Mouse (Mus musculus): ENCODE data around the gene Polr2h.
"Not testable (repeated sequence)": the region's sequence is repeated elsewhere in the genome, so short reads cannot be mapped to it uniquely, and the experiment has no call there.

Polr2h gene

DNA sequence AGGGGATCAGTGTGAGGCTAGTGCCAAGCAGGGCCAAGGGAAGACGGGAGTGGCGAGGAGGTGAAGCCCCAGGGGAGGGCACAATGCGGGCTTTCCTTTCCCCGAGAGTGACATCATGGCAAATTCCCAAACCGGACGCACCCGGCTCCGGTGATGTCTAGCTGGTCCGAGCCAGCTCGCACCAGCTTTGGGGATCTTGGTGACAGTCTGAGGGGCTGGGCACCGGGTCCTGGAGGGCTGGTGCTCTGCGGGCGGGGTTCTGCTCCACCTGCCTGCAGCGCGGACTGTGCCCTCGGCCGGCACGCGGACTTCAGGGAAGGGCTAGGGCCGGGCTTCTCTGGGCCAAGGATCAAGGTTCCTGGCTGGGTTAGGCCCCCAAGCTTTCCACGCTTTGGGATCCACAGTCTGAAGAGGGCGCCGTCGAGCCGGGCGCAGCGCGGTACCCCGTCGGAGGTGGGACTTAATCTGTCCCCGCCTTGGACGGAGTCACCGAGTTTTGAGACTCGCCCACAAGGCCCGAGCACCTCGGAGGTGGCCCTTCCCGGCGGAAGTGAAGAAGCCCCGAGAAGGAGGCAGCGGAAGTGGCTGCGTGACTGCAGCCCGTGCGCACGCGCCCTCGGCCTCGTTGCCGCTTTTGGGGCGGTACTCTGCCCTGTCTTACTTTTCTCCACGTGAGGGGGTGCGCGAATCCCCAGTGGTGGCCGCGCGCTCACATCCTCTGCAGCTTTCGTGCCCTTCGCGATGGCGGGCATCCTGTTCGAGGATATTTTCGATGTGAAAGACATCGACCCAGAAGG, at the start of gene Polr2h, which contains the start of gene Clcn2:
TSS of gene Polr2h (plus strand) at position 485 of the 797 bp plus-strand sequence.
TSS of gene Clcn2 (minus strand) at position 566 of the 797 bp plus-strand sequence.
- DNase-seq (ENCODE audit: low spot score): peak; percentile 98

- not testable (repeated sequence) for DNase-seq (ENCODE audit: low spot score)
Observed at GRCm38 (mm10) chr16:20668013-20668412, 49.5 kb upstream of the Polr2h start, which contains the start of gene Eif4g1. TSS of gene Eif4g1 (plus strand) at chr16:20668313.

DNA sequence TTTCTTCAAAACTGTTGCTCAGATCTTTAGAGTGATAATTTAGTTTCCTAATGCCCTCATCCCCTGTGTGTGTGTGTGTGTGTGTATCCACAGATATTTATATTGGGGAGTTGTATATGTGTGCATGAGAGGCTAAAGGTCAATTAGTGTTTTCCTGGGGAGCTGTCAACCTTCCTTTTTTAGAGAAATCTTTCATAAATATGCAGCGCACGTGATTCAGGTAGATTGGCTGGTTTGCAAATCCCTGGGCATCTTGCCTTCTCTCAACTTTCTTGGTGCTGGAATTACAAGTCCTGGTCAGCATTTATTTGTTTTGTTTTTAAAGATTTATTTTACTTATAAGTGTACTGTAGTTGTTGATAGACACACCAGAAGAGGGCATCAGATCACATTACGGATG, 47.2 kb upstream of the Polr2h start:
- DNase-seq (ENCODE audit: low spot score): no peak

GRCm38 (mm10) chr16:20671886-20672285, 45.6 kb upstream of the Polr2h start:
- peak; percentile 25 for DNase-seq (ENCODE audit: low spot score)

DNA sequence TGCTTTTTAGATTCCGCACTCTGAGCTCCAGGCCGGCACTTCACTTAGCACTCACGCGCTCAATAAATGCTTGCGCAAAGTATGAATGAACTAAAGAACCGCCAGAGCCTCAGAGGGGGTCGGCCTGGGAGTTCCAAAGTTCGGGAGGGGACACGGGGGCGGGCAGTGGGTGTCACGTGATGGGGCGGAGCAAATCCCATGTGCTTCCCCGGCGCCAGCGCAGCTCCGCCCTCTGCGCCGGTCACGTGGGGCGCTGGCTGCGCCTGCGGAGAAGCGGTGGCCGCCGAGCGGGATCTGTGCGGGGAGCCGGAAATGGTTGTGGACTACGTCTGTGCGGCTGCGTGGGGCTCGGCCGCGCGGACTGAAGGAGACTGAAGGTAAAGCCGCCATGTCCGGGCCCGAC, 45.0 kb upstream of the Polr2h start:
- peak; percentile 97 for DNase-seq (ENCODE audit: low spot score)

DNA sequence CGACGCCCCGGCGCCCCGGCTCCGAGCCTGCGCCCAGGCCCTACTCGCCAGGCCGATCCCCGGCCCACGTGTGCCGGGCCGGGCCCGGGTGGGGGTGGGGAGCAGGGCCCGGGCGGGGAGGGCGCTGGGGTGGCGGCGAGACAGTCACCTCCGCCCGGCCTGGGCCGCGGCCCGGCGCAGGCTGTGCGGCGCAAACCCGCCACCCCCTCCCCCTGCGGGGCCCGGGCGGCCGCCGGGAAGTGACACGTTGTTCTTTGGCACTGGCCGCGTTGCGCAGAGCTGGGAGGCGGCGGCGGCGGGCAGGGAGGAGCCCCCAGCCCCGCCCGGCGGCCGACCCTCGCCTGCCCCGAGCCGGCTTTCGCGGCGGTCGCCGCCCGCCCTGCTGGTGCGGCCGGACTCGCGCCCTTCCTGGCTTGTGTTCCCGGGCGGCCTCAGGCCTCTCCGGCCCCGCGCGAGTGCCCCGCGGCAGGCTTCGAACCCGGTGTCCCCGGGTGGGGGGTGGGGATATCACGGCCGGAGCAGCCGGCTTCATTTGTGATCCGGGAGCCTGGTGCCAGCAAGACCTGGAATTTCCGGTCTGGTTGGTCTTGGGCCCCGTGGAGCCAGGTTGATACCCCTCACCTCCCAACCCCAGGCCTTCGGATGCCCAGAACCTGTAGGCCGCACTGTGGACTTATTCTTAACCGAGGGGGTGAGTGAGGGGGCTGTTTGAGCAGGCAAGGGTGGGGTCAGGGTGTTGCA, 44.3 kb upstream of the Polr2h start:
- peak; percentile 32 for DNase-seq (ENCODE audit: low spot score)

DNA sequence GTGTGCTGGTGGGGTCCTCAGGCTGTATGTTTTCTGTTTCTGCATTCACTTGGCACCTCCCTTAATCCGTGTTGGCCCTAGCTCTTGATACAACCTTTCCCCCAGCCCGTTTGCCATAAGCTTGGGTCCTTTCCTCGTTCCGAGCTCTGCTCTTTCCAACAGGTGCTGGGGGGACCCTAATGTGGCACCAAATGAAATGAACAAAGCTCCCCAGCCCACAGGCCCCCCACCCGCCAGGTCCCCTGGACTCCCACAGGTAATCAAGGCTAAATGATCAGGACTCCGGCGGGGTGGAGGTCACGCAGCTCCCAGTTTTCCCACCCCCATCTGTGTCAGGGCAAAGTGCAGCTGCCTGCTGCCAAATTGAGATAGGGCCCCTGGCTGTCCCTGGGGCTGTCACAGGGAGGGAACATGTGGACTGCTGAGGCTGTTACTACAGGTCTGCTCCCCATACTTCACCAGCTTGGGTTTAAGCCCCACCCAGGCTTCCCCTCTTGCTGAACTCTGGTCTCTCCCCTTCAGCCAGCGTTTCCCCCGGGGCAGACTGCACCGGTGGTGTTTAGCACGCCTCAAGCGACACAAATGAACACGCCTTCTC, 43.7 kb upstream of the Polr2h start:
- no peak for DNase-seq (ENCODE audit: low spot score)

- DNase-seq (ENCODE audit: low spot score): no peak
Observed at GRCm38 (mm10) chr16:20675213-20675612, 42.3 kb upstream of the Polr2h start.

GRCm38 (mm10) chr16:20676702-20677101, 40.8 kb upstream of the Polr2h start:
- DNase-seq (ENCODE audit: low spot score): no peak

DNA sequence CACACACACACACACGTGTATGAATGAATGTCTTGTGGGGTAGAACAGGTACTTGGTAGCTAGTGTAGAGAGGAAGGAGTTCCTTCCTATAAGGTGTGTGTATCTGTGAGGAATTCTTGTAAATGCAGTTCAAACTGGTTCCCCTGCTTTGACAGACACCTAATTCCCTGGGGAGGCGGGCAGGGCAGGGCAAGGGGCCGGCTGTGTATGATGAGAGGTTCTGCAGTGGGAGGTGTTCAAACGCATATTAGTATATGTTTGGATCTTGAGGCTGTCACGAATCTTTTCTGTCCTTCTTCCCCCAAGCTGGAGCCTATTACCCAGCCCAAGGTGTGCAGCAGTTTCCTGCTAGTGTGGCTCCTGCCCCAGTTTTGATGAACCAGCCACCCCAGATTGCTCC, 40.1 kb upstream of the Polr2h start:
- no peak for DNase-seq (ENCODE audit: low spot score)

DNA sequence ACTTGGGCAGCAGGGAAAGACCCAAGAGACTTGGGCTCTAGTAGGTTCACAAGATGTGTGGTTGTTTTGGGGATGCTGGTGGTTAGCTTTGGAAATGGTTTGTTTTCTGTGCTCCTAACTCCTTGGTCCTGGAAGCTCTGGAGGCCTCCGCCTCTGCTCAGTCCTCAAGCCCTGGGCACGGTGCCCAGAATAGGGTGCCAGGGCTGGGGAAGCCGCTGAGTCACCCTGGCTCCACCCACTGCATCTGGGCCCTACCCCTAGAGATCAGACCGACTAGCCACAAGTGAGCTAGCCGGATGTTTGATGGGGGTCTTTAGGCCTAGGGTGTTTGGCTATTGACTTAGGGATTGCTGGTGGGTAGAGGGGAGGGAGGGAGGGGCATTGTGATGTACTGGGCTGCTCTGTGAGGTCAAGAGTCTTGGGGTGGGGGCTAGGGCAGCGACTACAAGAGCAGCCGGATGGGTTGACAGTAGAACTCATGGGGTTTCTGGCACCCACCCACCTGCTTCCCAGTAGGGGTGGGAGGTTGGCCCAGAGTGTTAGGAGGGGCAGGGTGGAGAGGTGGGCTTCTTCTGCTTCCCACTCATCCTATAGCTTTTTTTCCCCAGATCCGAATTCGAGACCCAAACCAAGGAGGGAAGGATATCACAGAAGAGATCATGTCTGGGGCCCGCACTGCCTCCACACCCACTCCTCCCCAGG, 39.3 kb upstream of the Polr2h start:
- no peak for DNase-seq (ENCODE audit: low spot score)

- no peak for DNase-seq (ENCODE audit: low spot score)
Observed at GRCm38 (mm10) chr16:20690774-20691173, 26.7 kb upstream of the Polr2h start.

- DNase-seq (ENCODE audit: low spot score): no peak
Observed at GRCm38 (mm10) chr16:20691617-20692016, 25.8 kb upstream of the Polr2h start.

GRCm38 (mm10) chr16:20692241-20692965, 25.1 kb upstream of the Polr2h start:
- no peak for DNase-seq (ENCODE audit: low spot score)

DNA sequence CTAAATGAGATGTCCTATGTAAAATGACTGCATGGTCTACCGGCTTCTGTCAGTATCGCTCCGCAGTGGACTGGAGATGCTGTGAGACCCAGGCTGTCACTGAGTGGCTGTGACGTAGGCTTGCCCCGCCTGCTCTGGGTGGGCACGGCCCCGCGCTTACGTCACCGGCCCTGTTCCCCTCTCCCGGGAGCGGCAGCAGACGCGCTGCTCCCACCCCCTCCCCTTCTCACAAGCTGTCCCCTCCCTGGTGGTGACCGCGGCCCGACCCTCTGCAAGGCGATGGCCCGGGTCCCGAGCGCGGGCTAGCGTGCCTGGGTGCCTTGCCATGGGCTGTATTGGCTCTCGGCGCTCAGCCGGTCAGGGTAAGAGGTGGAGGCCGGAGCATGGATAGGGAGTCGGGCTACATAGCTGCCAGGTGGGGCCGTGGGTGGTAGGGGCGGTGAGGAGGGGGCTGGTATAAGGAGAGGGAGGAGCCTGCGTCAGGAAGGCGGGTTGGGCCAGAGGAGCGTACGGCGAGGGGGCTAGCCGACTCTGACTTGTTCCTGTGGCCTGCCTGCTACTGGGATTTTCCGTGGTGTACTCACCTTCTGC, 24.3 kb upstream of the Polr2h start, which contains the start of gene Fam131a:
TSS of gene Fam131a (plus strand) at position 131 of the 591 bp plus-strand sequence.
- peak; percentile 98 for DNase-seq (ENCODE audit: low spot score)

DNA sequence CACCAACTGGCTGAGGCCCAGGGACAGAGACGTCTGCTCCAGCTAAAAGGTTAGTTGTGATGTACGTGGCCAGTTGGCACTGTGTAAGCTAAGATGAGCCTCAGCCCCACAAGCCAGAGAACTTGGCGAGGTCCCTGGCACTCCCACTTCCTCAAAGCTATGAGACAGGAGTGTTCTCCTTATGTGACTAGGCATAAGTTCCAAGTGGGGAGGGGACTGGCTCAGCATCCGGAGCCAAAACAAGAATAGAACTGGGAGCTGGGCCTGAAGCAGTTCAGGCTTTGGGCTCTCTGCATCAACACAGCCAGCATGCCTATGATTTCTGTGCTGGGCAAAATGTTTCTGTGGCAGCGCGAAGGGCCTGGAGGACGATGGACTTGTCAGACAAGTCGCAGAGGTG, 22.7 kb upstream of the Polr2h start:
- no peak for DNase-seq (ENCODE audit: low spot score)

- peak; percentile 87 for DNase-seq (ENCODE audit: low spot score)
Observed at GRCm38 (mm10) chr16:20695622-20696323, 21.7 kb upstream of the Polr2h start.

- no peak for DNase-seq (ENCODE audit: low spot score)
Observed at GRCm38 (mm10) chr16:20699266-20699665, 18.2 kb upstream of the Polr2h start.

DNA sequence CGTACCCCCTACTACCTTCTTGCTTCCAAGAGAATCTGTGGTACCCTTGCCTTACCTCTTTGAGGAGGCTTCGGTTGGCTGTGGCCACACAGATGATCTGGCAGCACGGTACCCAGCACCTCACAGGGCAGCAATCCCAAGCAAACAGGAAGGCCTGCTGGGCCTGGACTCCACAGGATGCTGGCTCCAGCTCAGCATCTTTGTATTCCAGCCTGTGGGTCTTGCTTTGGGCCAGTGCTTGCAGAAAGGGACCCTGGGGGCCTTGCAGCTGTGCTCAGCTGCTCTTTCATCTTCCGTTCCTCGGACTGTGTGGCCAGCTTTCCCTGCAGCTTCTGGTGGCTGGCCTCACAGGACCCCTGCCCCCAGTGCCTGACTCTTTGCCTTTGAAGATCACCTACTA, 17.4 kb upstream of the Polr2h start:
- DNase-seq (ENCODE audit: low spot score): no peak

DNA sequence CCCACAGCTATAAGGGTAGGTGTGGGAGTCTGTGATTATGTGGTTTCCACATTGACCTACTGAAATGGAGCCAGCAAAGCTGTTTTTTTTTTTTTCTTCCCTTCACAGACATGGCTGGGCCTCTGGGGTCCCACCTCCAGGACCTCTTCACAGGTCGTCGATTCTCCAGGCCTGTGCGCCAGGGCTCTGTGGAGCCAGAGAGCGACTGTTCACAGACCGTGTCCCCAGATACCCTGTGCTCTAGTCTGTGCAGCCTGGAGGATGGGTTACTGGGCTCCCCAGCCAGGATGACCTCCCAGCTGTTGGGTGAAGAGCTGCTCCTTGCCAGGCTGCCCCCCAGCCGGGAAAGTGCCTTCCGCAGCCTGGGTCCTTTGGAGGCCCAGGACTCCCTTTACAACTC, 16.1 kb upstream of the Polr2h start:
- no peak for DNase-seq (ENCODE audit: low spot score)
